ENCODE assay signal across 34 mouse cellular contexts in genomic region chr13:100461336-100461735, GRCm38 (mm10). TPM values are rescaled to one million over a fixed set of nuclear protein-coding genes. Genes with fewer than 3 reads are reported as not detected.
DNase-seq lines count a peak whose midpoint lies in the region; ATAC-seq and TF ChIP-seq lines count a peak whose summit lies in the region.
"Had no signal": no experiment of that assay in that cellular context is flagged by ENCODE, and none has a peak within 500 bp of the region (broad histone marks: within the 10 kb centered on the region; RNA-seq: fewer than 3 reads in every experiment).

No protein-coding gene starts in this region.

- no peak overlapping the region for H3K4me3 ChIP-seq in forebrain, embryonic 14.5 days (ENCODE audit: low read depth, low read length)
- H3K4me3 ChIP-seq in forebrain, embryonic 10.5 days, result no peak overlapping the region
- no peak overlapping the region for H3K4me3 ChIP-seq in intestine, postnatal 0 days (ENCODE audit: low read depth, low read length)
- H3K4me3 ChIP-seq: embryonic facial prominence, embryonic 13.5 days; heart, embryonic 13.5 days; hindbrain, embryonic 10.5 days; left cerebral cortex, adult 2 months; limb, embryonic 13.5 days; lung, embryonic 15.5 days; neural tube, embryonic 13.5 days had no signal

- peak; percentile 5 for DNase-seq in forebrain, embryonic 14.5 days (ENCODE audit: low spot score)
- DNase-seq in forebrain, embryonic 10.5 days (ENCODE audit: extremely low spot score, low spot score), result no peak
- DNase-seq in 3T3-L1 (ENCODE audit: low read depth, low spot score) (peak; percentile 31), R1 (ENCODE audit: low read depth, low spot score) (peak; percentile 57)
- DNase-seq in cerebellum, postnatal 4 days (ENCODE audit: low spot score in 2 of 2), result no peak
- no peak for DNase-seq in left cerebral cortex, adult 8-10 months (ENCODE audit: low spot score in 2 of 2)
- DNase-seq in heart, postnatal 10 days, result no peak
- DNase-seq: adrenal gland, postnatal 14 days; cerebellum, adult 11-12 months; cerebellum, adult 9-11 months; forebrain, postnatal 0 days; gastrocnemius, postnatal 10 days; heart, postnatal 14 days; kidney, adult 11 months; kidney, postnatal 10 days; right cerebral cortex, postnatal 25 days; spleen, adult 18-20 months; thymus, adult 2 months; thymus, postnatal 36 days had no signal

- 54% methylated on average over 3 of the region's 3 CpGs for WGBS in forebrain, embryonic 14.5 days
- WGBS in forebrain, embryonic 10.5 days, result 89% methylated on average over 3 of the region's 3 CpGs
- WGBS in intestine, postnatal 0 days, result 43% methylated on average over 3 of the region's 3 CpGs

- H3K9me3 ChIP-seq in forebrain, embryonic 14.5 days (replicated peaks; ENCODE audit: control insufficient read depth, low read length), result no peaks in the 10 kb centered on the region
- H3K9me3 ChIP-seq in forebrain, embryonic 10.5 days, result no peaks in the 10 kb centered on the region; the same call in 1 of the 2 replicates
- H3K9me3 ChIP-seq in intestine, postnatal 0 days (ENCODE audit: control insufficient read depth), result no peaks in the 10 kb centered on the region
- H3K9me3 ChIP-seq: embryonic facial prominence, embryonic 13.5 days; heart, embryonic 13.5 days; hindbrain, embryonic 10.5 days; limb, embryonic 13.5 days; lung, embryonic 15.5 days; neural tube, embryonic 13.5 days had no signal

- H3K4me1 ChIP-seq in forebrain, embryonic 14.5 days (ENCODE audit: control insufficient read depth, insufficient read depth, low read length), result no peaks in the 10 kb centered on the region
- H3K4me1 ChIP-seq in forebrain, embryonic 10.5 days, result no peaks in the 10 kb centered on the region
- H3K4me1 ChIP-seq in intestine, postnatal 0 days (replicated peaks; ENCODE audit: control insufficient read depth, insufficient read depth, low read length), result no peaks in the 10 kb centered on the region
- H3K4me1 ChIP-seq: embryonic facial prominence, embryonic 13.5 days; heart, embryonic 13.5 days; hindbrain, embryonic 10.5 days; limb, embryonic 13.5 days; lung, embryonic 15.5 days; neural tube, embryonic 13.5 days had no signal

- intact Hi-C loops in heart, postnatal 10 days (cut with DNase I), result no loop called here

- no peak overlapping the region for H3K27ac ChIP-seq in forebrain, embryonic 14.5 days (ENCODE audit: low read depth, low read length)
- no peak overlapping the region for H3K27ac ChIP-seq in forebrain, embryonic 10.5 days
- 0 out of 2 replicates have a peak overlapping the region, but pooled peaks have one; percentile 35 for H3K27ac ChIP-seq in intestine, postnatal 0 days (ENCODE audit: low read depth, low read length)
- H3K27ac ChIP-seq: embryonic facial prominence, embryonic 13.5 days; heart, embryonic 13.5 days; hindbrain, embryonic 10.5 days; hindbrain, postnatal 0 days; left cerebral cortex, adult 2 months; limb, embryonic 13.5 days; lung, embryonic 15.5 days; neural tube, embryonic 13.5 days had no signal

- peaks cover 28% of the 10 kb centered on the region for H3K36me3 ChIP-seq in forebrain, embryonic 14.5 days (ENCODE audit: control insufficient read depth, insufficient read depth, low read length)
- H3K36me3 ChIP-seq in forebrain, embryonic 10.5 days (replicated peaks), result peaks cover 44% of the 10 kb centered on the region
- peaks cover 16% of the 10 kb centered on the region for H3K36me3 ChIP-seq in intestine, postnatal 0 days (ENCODE audit: control insufficient read depth, insufficient read depth)

- TF ChIP-seq CTCF in intestine, postnatal 0 days (IDR thresholded peaks at IDR 0.05; ENCODE audit: low read depth), result no peak

- H3K27me3 ChIP-seq in forebrain, embryonic 14.5 days (replicated peaks; ENCODE audit: control insufficient read depth, insufficient read depth, low read length), result no peaks in the 10 kb centered on the region
- H3K27me3 ChIP-seq in forebrain, embryonic 10.5 days (ENCODE audit: poor library complexity, severe bottlenecking), result no peaks in the 10 kb centered on the region
- no peaks in the 10 kb centered on the region for H3K27me3 ChIP-seq in intestine, postnatal 0 days (replicated peaks; ENCODE audit: control insufficient read depth, insufficient read depth, low read length)
- H3K27me3 ChIP-seq: embryonic facial prominence, embryonic 13.5 days; heart, embryonic 13.5 days; limb, embryonic 13.5 days; lung, embryonic 15.5 days; neural tube, embryonic 13.5 days had no signal

- H3K4me2 ChIP-seq in forebrain, embryonic 14.5 days (ENCODE audit: low read length), result no peak overlapping the region
- no peak overlapping the region for H3K4me2 ChIP-seq in intestine, postnatal 0 days (replicated peaks; ENCODE audit: low read depth)
- H3K4me2 ChIP-seq: embryonic facial prominence, embryonic 13.5 days; heart, embryonic 13.5 days; limb, embryonic 13.5 days; liver, embryonic 11.5 days; lung, embryonic 15.5 days; midbrain, embryonic 11.5 days; neural tube, embryonic 13.5 days had no signal

- no peak for ATAC-seq in forebrain, embryonic 14.5 days
- peak; percentile 79 for ATAC-seq in intestine, postnatal 0 days
- ATAC-seq: forebrain, postnatal 0 days; hindbrain, postnatal 0 days had no signal

- H3K9ac ChIP-seq in forebrain, embryonic 14.5 days (ENCODE audit: low read length), result no peak overlapping the region
- no peak overlapping the region for H3K9ac ChIP-seq in intestine, postnatal 0 days (ENCODE audit: low read depth, low read length)
- H3K9ac ChIP-seq: embryonic facial prominence, embryonic 13.5 days; forebrain, postnatal 0 days; heart, embryonic 13.5 days; limb, embryonic 13.5 days; lung, embryonic 15.5 days; neural tube, embryonic 13.5 days had no signal

RNA-seq across cellular contexts. Expression of gene Naip1, which starts 8.7 kb away (rescaled TPM):
- not detected in 2 replicates for polyA plus RNA-seq in forebrain, embryonic 14.5 days (2014; fragmentation: Nextera tagmentation; extraction: Ambion mirVana)
- polyA plus RNA-seq in forebrain, embryonic 10.5 days (2016; fragmentation: Nextera tagmentation; extraction: Ambion mirVana), result not detected in 2 replicates
- 23.4 and 27.7 TPM in 2 replicates for polyA plus RNA-seq in intestine, postnatal 0 days (2015; fragmentation: Nextera tagmentation; extraction: Ambion mirVana)
- total RNA-seq in left cerebral cortex, adult 8-10 months (2022), result under 1 TPM; 0.11 to 0.23 (median 0.15) TPM
- total RNA-seq in heart, postnatal 10 days (2021), result under 1 TPM in 1 of 2 experiments, not detected in 1; 0.07 TPM
- total RNA-seq: common myeloid progenitor, adult 5-6 weeks; gastrocnemius, postnatal 10 days; megakaryocyte progenitor cell, adult 5-6 weeks; MEL had no signal
- polyA plus RNA-seq: embryonic facial prominence, embryonic 13.5 days; forebrain, embryonic 11.5 days; heart, embryonic 13.5 days; hindbrain, embryonic 10.5 days; liver, embryonic 11.5 days; midbrain, embryonic 11.5 days had no signal

RNA-seq across cellular contexts. Expression of gene Gtf2h2, which starts 31.0 kb away (rescaled TPM):
- polyA plus RNA-seq in forebrain, embryonic 14.5 days (2014; fragmentation: Nextera tagmentation; extraction: Ambion mirVana), result 63.0 and 64.8 TPM in 2 replicates
- polyA plus RNA-seq in forebrain, embryonic 10.5 days (2016; fragmentation: Nextera tagmentation; extraction: Ambion mirVana), result 92.8 and 96.4 TPM in 2 replicates
- polyA plus RNA-seq in intestine, postnatal 0 days (2015; fragmentation: Nextera tagmentation; extraction: Ambion mirVana), result 33.4 and 37.5 TPM in 2 replicates
- 10 to 100 TPM; 35.2 to 43.7 (median 40.5) TPM for total RNA-seq in left cerebral cortex, adult 8-10 months (2022)
- total RNA-seq in heart, postnatal 10 days (2021), result 10 to 100 TPM; 22.6 to 25.2 TPM

Comparison
In these comparisons a context has a peak if more than half of its experiments do, and no peak if none do; other contexts are left out.
1. DNase-seq: peak in forebrain, embryonic 14.5 days (single experiment), 3T3-L1 (single experiment) and R1 (single experiment); none in forebrain, embryonic 10.5 days (single experiment), cerebellum, postnatal 4 days (0 of 2), left cerebral cortex, adult 8-10 months (0 of 2) and heart, postnatal 10 days (0 of 2).
2. RNA of gene Naip1, which starts 8.7 kb away (polyA plus RNA-seq): 23.4 to 27.7 TPM in intestine, postnatal 0 days; not detected in forebrain, embryonic 14.5 days and not detected in forebrain, embryonic 10.5 days; every median in the first group is over 10 times any median in the second.